Mouse (Mus musculus): ENCODE data around the gene 1700020L24Rik. TPM values are rescaled to one million over a fixed set of nuclear protein-coding genes. Genes with fewer than 3 reads are reported as not detected.

The 1700020L24Rik gene
- 17.6 and 37.4 TPM in 2 replicates for polyA plus RNA-seq (2011; ENCODE audit: insufficient read depth, insufficient read length, low replicate concordance, missing spikeins)

DNA sequence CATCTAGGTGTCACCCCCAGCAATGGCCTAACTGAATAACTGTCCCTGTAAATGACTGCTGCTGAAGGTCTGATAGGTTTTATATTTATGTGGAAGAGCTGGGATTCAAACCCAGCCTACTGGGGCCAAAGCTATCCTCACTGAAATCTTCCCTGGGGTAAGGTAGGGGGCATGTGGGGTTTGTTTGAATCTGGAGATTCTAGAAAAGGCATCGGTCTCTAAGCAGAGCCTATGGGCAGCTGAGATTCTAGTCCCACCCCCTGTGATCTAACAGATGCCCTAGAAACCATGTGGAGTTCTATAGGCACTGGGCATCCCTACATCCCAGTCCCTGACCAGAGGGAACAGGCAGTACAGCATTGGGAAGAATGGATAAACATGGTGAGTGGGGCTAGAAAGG is at the start of gene 1700020L24Rik:
Gene 1700020L24Rik (plus strand): TSS at position 301 of the 400 bp plus-strand sequence.
- no peak for TF ChIP-seq CTCF (IDR thresholded peaks at IDR 0.05; ENCODE audit: control insufficient read depth, insufficient read depth, low read length)
- Histone ChIP-seq H3K27ac (ENCODE audit: control insufficient read depth, insufficient read depth, low read depth, low read length, poor library complexity) (no peak within 1 kb of the TSS), H3K4me1 (ENCODE audit: control insufficient read depth, insufficient read depth, low read length) (peaks cover 2% of the 10 kb centered on the region), H3K4me3 (replicated peaks; ENCODE audit: control insufficient read depth, low read depth, low read length) (no peak within 1 kb of the TSS)
- 86% methylated on average over 1 of the region's 1 CpGs for WGBS

DNA sequence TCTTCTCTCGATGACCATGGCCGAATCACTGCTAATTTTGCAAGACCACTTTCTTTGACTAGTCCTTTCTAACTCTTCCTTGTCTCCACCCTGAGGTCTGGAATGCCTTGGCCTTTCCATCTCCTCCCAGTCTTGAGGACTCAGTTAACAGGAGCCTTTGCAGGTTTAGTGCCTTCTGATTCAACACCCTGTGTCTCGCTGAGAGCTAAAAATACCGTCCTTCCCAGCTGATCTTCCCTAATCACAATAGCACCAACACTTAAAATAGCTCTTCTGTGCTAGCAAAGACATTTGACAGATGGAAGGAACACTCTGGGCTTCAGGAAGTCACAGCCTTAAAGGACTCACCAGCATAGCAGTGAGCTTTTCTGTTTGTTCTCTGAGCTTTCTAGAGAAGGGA is 44.4 kb upstream of the 1700020L24Rik start:
- peaks cover 2% of the 10 kb centered on the region for H3K4me1 ChIP-seq (ENCODE audit: control insufficient read depth, insufficient read depth, low read length)
- H3K4me3 ChIP-seq (replicated peaks; ENCODE audit: control insufficient read depth, low read depth, low read length): no peak overlapping the region
- WGBS: 87% methylated on average over 4 of the region's 4 CpGs
- no peak overlapping the region for H3K27ac ChIP-seq (ENCODE audit: control insufficient read depth, insufficient read depth, low read depth, low read length, poor library complexity)
- no peak for TF ChIP-seq POLR2A (IDR thresholded peaks at IDR 0.05; ENCODE audit: borderline replicate concordance, control insufficient read depth, low read depth, low read length)
- no peak for TF ChIP-seq CTCF (IDR thresholded peaks at IDR 0.05; ENCODE audit: control insufficient read depth, insufficient read depth, low read length)

DNA sequence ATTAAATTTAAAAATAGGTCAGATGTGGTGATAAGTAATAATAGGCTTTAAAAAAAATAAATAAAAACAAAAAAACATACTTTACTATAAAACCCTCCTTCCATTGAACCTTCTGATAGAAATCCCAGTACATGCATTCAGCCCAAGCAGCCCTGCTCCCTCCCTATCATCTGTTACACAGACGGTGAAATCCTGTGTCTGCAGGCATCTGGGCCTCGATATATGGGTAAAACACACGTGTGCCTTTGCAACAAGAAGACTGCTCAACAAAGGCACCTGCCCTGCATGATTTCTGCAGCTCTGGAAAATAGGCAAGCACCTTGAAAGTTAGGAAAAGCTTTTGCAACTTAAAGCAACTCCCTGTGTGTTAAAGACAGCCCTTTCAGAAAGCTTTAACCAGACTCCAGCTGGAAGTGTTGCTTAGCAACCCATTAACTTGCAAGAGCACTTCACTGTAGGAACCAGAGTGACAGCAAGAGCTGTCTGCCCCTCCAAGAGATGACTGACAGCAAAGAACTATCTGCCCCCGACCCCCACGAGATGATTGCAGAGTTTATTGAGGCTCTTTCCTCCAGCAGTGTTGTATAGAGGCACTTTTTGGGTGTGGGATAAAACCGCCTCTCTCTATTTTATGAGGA is 42.6 kb upstream of the 1700020L24Rik start:
- Histone ChIP-seq H3K4me1 (ENCODE audit: control insufficient read depth, insufficient read depth, low read length) (peaks cover 3% of the 10 kb centered on the region), H3K4me3 (replicated peaks; ENCODE audit: control insufficient read depth, low read depth, low read length) (no peak overlapping the region), H3K27ac (ENCODE audit: control insufficient read depth, insufficient read depth, low read depth, low read length, poor library complexity) (no peak overlapping the region)
- no peak for TF ChIP-seq CTCF (IDR thresholded peaks at IDR 0.05; ENCODE audit: control insufficient read depth, insufficient read depth, low read length)
- TF ChIP-seq POLR2A (IDR thresholded peaks at IDR 0.05; ENCODE audit: borderline replicate concordance, control insufficient read depth, low read depth, low read length): no peak
- whole genome bisulfite sequencing: 77% methylated on average over 6 of the region's 6 CpGs

- WGBS: 73% methylated on average over 7 of the region's 7 CpGs
- Histone ChIP-seq H3K27ac (ENCODE audit: control insufficient read depth, insufficient read depth, low read depth, low read length, poor library complexity) (no peak overlapping the region), H3K4me3 (replicated peaks; ENCODE audit: control insufficient read depth, low read depth, low read length) (no peak overlapping the region), H3K4me1 (ENCODE audit: control insufficient read depth, insufficient read depth, low read length) (peaks cover 3% of the 10 kb centered on the region)
- TF ChIP-seq CTCF (IDR thresholded peaks at IDR 0.05; ENCODE audit: control insufficient read depth, insufficient read depth, low read length) (no peak), POLR2A (IDR thresholded peaks at IDR 0.05; ENCODE audit: borderline replicate concordance, control insufficient read depth, low read depth, low read length) (no peak)
Observed at GRCm38 (mm10) chr11:83397626-83398025, 39.9 kb upstream of the 1700020L24Rik start.

- Histone ChIP-seq H3K4me1 (ENCODE audit: control insufficient read depth, insufficient read depth, low read length) (peaks cover 3% of the 10 kb centered on the region), H3K27ac (ENCODE audit: control insufficient read depth, insufficient read depth, low read depth, low read length, poor library complexity) (no peak overlapping the region), H3K4me3 (replicated peaks; ENCODE audit: control insufficient read depth, low read depth, low read length) (no peak overlapping the region)
- no peak for TF ChIP-seq POLR2A (IDR thresholded peaks at IDR 0.05; ENCODE audit: borderline replicate concordance, control insufficient read depth, low read depth, low read length)
- TF ChIP-seq CTCF (IDR thresholded peaks at IDR 0.05; ENCODE audit: control insufficient read depth, insufficient read depth, low read length): no peak
- WGBS: 38% methylated on average over 5 of the region's 5 CpGs
Observed at GRCm38 (mm10) chr11:83398724-83399123, 38.8 kb upstream of the 1700020L24Rik start.

- H3K4me3 ChIP-seq (replicated peaks; ENCODE audit: control insufficient read depth, low read depth, low read length): no peak overlapping the region
- 86% methylated on average over 7 of the region's 7 CpGs for WGBS
- H3K4me1 ChIP-seq (ENCODE audit: control insufficient read depth, insufficient read depth, low read length): no peaks in the 10 kb centered on the region
- H3K27ac ChIP-seq (ENCODE audit: control insufficient read depth, insufficient read depth, low read depth, low read length, poor library complexity): no peak overlapping the region
- TF ChIP-seq POLR2A (IDR thresholded peaks at IDR 0.05; ENCODE audit: borderline replicate concordance, control insufficient read depth, low read depth, low read length) (no peak), CTCF (IDR thresholded peaks at IDR 0.05; ENCODE audit: control insufficient read depth, insufficient read depth, low read length) (no peak)
Observed at GRCm38 (mm10) chr11:83403787-83404186, 33.7 kb upstream of the 1700020L24Rik start.

GRCm38 (mm10) chr11:83406391-83406790 is 31.1 kb upstream of the 1700020L24Rik start:
- Histone ChIP-seq H3K4me3 (replicated peaks; ENCODE audit: control insufficient read depth, low read depth, low read length) (no peak overlapping the region), H3K27ac (ENCODE audit: control insufficient read depth, insufficient read depth, low read depth, low read length, poor library complexity) (no peak overlapping the region), H3K4me1 (ENCODE audit: control insufficient read depth, insufficient read depth, low read length) (no peaks in the 10 kb centered on the region)
- whole genome bisulfite sequencing: 67% methylated on average over 3 of the region's 3 CpGs
- no peak for TF ChIP-seq CTCF (IDR thresholded peaks at IDR 0.05; ENCODE audit: control insufficient read depth, insufficient read depth, low read length)
- no peak for TF ChIP-seq POLR2A (IDR thresholded peaks at IDR 0.05; ENCODE audit: borderline replicate concordance, control insufficient read depth, low read depth, low read length)

- Histone ChIP-seq H3K4me1 (ENCODE audit: control insufficient read depth, insufficient read depth, low read length) (no peaks in the 10 kb centered on the region), H3K4me3 (replicated peaks; ENCODE audit: control insufficient read depth, low read depth, low read length) (no peak overlapping the region), H3K27ac (ENCODE audit: control insufficient read depth, insufficient read depth, low read depth, low read length, poor library complexity) (no peak overlapping the region)
- TF ChIP-seq POLR2A (IDR thresholded peaks at IDR 0.05; ENCODE audit: borderline replicate concordance, control insufficient read depth, low read depth, low read length) (no peak), CTCF (IDR thresholded peaks at IDR 0.05; ENCODE audit: control insufficient read depth, insufficient read depth, low read length) (no peak)
- WGBS: 17% methylated on average over 8 of the region's 8 CpGs
Observed at GRCm38 (mm10) chr11:83408242-83408641, 29.2 kb upstream of the 1700020L24Rik start.
